Mouse (Mus musculus) mature B cell (primary cell): ENCODE data around the gene Lmtk2.

Experiments
- in situ Hi-C: fragments of 300-500 bp; cut with MboI; formaldehyde crosslinking; loops from 2 replicates; pipeline ENCODE4 v1.14.3; 2019

Gene Lmtk2

DNA sequence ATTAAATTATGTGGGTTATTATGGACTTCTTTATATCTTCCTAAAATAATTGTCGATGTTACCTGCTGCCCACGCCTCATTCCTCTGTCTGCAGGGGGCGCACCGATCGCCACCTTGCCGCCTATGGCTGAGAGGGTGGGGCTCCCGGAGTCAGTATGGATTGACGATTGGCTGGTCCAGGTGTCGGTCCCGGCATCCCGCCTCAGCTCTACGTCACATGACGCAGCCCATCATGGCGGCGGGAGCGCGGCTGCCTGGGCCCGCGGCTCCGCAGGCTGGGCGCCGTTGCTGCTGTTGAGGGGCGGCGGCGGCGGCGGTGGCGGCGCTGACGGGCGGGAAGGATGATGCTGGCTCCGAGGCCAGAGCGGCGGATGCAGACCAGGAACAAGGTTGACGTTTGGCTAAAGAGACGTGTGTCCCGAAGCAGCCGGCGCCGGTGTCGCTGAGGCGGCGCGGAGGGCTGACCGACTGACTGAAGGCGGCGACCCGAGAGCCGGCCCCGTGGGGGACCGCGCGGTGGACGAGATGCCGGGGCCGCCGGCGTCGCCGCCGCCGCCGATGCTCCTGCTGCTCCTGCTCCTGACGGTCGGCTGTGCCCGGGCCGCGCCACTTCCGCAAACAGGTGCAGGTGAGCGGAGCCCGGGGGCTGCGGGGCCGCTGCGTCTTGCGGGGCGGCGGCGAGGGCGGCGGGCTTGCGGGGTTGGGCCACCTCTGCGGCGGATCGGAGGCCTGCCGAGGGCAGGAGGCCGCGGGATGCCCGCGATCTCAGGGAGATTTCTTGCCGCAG, at the start of gene Lmtk2:
TSS of gene Lmtk2 (plus strand) at position 288 of the 787 bp plus-strand sequence.
- in situ Hi-C loops = no loop called here

DNA sequence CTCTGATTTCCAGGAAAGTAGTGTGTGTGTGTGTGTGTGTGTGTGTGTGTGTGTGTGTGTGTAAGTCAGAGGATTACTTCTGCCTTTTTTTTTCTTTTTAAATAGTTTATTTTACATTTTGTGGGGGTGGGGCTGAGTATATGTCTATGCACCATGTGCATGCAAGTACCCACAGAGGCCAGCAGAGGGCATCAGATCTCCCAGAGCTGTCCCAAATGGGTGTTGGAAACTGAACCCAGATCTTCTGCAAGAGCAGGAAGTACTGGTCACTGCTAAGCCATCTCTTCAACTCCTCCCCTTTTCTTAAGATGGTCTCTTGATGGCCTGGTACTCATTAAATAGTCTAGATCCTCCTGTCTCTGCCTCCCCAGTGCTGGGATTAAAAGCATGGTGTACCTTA, 49.0 kb upstream of the Lmtk2 start:
- in situ Hi-C loops = no loop called here

DNA sequence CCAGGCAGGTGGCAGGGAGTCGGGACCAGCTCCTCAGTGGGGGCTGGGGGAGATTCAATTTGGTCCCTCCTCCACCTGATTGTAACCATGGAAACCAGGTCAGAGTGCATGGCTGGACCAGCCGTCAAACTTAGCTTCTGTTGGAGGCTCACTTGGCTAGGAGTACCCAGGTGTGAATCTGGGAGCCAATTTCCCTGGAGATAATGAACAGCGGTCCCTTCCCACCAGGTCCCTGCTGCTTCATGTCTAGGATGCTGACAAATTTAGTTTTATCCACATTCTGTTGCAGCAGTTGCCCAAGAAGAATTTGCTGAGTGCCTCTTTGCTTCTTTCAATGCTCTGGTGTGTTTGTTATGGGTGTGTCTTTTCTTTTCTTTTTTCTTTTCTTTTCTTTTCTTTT, 46.8 kb upstream of the Lmtk2 start:
- in situ Hi-C loops = no loop called here

DNA sequence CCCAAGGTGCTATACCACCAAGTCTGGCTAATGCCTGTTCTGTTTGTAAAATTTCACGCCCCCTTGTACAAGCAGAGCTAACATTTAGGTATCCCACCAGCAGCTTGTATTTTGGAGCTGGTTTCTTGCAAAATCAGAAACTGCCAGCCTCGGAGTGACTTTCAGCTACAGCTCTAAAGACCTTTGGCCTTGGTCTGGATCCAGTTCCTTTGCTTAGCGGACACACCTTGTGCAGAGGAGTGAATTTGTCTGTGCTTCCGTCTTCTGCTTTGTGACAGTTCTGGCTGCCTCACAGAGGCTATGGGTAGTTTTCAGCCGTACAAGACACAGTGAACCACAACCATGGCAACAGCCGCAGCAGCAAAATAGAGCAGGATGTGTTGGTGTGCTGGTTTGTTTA, 45.9 kb upstream of the Lmtk2 start:
- in situ Hi-C loops = no loop called here

DNA sequence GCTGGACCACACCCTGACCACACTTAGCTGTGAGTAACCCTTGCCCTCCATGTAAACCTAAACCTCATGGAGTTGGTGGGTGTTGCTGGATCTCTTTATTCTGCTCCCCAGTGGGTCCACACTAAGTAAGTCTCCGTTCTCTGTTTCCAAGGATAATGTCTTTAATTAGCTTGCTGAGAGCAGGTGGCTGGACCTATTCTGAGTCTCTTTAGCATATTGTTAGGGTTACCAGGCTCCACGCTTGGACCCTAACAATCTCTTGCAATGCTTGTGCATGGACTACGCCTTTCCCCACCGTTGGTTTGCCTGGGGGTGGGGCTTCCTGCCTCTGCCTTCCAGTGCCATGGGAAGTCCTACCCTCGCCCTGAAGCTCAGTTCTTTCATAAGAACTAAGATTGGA, 36.1 kb upstream of the Lmtk2 start:
- in situ Hi-C loops = no loop called here

DNA sequence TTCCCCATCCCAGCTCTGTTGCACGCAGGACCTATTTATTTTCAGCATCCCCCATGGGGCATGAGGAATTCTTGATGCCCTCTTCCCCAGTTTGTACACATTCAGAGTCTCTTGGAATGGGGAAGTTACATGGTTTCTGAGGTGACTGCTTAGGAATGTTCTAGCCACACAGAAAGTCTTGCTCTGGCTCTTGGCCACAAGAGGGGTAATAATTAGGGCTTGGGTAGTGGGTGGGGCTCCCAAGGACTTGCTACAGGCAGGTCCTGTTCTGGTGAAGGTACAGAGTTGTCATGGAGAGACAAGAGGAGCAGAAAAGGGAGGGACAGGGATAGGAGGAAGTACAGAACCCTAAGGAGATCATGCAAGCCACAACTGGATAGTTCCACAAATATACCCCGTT, 34.2 kb upstream of the Lmtk2 start:
- in situ Hi-C loops = no loop called here

DNA sequence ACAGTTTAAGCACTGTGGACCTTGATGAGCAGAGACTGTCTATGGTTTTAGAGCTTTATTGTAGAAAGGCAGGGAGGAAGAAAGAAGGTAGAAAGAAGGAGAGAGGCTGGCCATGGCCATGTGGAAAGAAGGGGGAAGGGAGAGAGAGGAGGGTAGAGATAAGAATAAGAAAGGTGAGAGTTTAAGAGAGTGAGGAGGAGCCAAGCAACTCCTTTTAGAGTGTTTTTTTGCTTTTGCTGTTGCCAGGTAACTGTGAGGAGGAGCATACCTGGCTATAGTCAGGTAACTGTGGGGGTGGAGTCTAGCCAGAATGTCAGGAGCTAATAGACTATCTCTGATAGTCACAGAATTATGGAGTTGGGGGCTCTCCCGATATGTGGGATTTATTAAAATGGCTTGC, 30.2 kb upstream of the Lmtk2 start:
- in situ Hi-C loops = no loop called here

DNA sequence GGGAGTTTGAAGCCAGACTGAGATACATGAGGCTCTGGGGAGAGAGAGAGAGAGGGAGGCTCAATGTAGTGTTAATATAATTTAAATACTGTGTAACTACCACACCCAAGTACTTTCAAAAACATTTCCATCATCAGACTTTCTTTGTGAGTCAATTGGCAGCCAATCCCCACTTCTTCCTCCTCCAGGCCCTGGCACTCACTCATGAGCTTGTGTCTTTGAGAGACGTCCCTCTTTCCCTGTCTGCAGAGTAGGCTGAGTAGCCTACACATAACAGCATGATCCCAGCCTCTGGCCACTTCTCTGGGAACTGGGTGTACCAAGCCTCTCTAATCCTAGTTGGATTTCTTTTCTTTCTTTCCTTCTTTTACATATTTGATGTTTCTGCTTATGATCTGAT, 29.0 kb upstream of the Lmtk2 start:
- in situ Hi-C loops = no loop called here

DNA sequence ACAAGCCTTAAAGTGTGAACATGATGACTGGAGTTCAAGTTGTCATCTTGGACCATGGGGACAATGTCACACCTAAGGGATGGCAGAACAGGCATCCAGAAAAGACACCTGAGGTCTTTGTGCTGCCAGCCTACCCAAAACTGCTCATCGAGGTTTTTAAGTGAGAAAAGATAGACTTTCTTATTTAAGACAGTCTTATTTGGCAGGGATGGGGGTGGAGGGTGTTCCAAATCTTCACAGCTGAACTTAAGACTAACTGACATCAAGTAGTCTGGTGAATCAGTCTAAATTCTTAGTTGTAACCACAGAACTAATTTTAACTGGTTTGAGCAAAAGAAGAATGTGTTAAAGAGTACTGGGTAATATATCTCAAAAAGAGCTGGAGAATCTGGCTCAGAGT, 22.7 kb upstream of the Lmtk2 start:
- in situ Hi-C loops = no loop called here

DNA sequence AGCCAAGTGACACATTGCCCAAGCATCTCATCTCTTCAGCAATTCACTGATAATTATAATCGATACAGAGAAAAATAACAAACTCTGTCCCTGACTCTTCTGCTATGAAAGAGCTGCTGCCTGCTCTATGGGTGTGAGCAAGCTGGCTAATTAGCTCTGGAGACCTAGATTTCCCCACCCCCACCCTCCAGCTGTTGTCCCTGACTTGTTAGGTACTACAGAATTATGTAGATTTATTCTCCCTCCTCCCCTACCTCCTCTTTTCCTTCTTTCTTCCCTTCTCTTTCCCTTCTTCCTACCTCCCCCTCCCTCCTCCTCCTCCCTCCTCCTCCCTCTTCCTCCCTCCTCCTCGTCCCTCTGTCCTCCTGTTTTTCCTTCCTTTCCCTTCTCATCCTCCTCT, 19.4 kb upstream of the Lmtk2 start:
- in situ Hi-C loops = no loop called here

DNA sequence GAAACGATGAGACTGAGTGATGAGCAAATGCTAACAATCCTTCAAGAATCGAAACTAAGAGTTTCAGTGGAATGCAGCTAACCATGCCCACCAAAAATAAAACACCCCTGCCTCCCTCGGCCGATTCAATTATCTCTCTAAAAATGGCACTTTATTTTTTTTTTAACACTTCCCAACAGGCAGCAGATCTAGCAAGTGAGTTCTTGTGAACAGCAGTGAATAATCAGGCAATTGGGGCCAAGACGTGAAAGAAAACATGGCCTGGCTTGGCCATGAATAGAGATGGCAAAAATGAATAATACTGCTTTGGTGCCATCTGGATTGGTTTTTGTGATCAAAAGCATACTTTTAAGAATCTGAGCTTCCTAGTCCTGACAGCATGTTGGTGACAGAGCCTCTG, 18.2 kb upstream of the Lmtk2 start:
- in situ Hi-C loops = no loop called here

DNA sequence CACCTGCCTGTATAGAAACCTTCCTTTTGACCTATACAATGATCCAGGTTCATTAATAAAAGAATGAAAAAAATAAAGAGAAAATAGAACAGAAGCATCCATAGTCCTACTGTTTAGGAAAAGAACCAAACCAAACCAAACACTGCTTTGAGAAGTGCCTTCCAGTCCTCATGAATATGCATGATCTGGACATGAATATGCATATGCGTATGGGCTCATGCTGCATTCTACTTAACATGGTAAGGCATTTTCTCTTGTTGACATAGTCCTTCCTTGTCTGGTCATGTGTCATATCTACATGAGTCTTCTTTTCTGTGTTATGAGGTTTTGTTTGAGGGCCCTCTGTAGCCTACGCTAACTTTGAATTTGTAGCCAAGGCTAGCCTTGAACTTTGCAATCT, 16.7 kb upstream of the Lmtk2 start:
- in situ Hi-C loops = no loop called here

DNA sequence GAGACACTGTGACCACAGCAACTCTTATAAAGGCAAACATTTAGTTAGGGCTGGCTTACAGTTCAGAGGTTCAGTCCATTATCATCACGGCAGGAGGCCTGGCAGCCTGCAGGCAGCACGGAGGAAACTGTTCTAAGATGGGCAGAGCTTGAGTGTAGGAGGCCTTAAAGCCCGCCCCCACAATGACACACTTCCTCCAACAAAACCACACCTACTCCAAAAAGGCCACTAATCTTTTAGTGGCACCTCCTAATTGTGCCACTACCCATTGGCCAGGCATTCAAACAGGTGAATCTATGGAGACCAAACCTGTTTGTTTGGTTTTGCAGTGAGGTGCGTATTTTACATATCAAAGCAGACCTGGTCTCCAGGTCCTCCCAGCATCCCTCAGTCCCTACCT, 16.0 kb upstream of the Lmtk2 start:
- in situ Hi-C loops = no loop called here

DNA sequence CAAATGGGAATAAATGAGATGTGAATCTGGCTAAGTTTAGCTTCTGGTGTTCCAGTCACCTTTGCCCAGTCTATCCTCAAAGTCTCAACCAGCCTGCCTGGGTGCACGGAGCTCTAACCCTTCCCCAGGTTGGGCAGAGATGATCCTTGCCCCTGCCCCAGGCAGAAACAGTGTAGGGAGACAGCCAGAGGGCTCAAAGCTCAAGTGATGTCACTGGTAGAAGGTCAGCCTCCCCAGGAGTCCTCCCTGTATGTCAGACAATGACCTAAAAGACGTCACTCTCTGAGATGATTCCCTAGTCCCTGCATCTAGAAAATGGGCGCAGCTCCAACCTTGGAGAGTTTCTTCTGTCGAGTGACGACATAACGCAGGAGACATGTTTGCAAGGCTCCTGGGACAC, 14.5 kb upstream of the Lmtk2 start:
- in situ Hi-C loops = no loop called here

DNA sequence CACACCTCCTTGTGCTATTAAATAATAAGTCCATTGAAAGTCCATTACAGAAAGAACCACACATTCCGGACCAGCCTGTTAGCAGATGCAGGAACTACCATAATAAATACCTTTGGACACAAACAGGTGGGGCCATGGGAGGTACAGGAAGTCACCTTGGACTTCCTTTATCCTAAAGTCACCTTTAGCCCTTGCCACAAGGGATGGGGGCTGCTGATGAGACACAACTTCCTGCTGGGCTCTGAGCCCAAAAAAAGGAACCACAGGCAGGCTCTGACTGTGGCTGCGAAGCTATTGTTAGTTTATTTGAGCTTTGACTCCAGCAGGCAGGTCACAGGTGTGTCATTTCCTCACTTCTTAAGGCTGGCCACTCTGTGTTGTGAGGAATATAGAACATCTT, 13.7 kb upstream of the Lmtk2 start:
- in situ Hi-C loops = no loop called here

DNA sequence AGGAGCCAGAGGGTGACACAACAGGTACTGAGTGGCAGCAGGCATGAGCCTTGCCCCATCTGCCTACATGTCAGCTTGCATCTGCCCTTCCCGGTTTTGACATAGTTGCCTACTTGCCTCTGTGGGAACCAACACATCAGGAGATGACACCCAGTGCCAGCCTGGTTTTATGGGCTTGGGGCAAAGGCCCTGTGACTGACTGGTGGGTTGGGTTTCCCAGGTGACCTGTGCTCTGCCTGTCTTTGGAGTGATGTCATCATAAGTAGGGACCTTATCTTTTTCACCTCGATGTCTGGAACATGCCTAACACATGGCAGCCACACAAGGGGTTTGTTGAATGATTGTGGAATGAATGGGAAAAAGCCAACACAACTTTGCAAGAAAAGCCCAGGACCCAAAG, 11.9 kb upstream of the Lmtk2 start:
- in situ Hi-C loops = no loop called here

DNA sequence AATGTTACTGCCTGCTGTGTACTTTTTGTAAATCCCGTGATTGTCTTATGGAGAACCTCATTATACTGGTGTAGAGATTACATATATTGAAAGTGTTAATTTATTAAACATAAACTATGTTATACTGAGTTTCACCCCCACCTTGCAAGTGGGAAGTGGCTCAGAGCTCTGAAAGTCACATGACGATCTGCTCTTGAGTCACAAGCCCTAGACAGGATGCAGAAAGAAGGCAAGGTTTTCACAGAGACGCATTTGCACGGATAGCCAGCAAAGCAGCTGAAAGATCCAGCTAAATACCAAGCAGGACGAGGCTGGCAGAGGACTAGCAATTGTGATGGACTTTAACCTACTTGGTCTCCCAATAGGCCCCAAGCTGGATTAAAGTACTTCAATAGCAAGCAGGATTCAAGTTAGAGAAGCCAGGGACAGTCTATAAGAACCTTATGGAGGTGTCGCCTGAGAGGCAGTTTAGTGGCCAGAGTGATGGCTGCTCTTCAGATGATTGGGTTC, 4.7 kb upstream of the Lmtk2 start:
- in situ Hi-C loops = no loop called here

DNA sequence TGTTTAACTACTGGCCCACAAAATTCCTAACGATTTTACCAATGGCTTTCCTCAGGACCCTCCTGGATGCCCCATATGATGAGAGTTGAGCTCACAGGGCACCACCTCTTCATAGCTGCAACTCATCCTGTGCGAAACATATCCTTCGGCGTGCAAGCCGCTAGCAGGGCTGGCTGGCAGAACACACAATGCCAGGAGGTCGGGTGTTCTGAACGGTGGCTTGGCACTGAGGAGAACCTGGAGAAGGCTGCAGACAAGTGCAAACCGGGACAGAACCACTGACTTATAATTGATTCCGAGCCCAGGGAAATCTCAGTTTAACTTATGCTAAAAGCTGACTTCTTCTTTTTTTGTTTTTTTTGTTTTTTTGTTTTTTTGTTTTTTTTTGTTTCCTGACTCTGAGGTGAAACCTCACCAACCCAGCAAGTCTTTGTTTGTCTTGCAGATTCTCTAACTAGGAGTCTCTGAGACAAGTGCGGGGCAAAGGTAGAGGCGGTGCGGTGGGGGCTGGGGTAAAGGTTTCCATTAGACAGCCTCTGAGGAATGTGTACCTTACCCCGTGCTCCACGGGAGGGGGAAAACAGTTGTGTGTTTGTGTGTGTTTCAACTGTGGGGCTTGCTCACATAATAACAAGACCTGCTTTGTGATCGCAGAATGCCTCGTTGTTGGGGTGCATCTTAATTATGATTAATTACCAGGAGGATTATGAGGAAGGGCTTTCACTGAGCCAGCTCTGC, 2.2 kb upstream of the Lmtk2 start:
- in situ Hi-C loops = no loop called here

DNA sequence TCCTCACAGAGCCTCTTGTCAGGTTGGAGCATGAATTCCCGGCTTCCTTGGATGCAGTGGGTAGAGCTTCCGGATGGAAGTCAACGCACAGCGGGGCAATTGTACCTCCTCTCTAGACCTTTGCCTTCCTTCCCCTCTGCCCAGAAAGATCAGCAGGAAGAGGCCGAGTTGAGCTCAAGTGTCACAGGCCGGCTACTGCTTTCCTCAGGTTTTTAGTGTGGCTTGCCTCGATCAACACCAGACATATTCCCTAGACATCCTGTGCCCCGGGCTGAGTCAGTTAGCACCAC, 1.7 kb upstream of the Lmtk2 start:
- in situ Hi-C loops = no loop called here

DNA sequence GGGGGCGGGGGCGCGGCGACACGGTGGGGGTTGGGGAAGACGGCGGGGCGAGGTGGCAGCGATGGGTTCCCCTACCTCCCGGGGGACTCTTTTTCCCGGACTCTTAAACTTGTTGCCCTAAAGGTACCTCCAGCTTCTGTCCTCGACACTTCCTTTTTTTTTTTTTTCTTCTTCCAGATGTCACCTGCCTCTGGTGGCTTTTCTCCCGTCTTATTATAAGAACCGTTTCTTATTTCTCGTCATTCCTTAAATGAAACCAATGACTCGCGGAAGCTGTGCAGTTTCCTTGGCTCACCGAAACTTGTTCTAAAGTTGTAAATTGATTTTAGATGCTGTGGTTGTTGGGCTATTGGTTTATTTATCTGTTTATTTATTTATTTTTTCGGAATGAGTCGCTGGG, 712 bp downstream of the Lmtk2 start:
- in situ Hi-C loops = no loop called here

DNA sequence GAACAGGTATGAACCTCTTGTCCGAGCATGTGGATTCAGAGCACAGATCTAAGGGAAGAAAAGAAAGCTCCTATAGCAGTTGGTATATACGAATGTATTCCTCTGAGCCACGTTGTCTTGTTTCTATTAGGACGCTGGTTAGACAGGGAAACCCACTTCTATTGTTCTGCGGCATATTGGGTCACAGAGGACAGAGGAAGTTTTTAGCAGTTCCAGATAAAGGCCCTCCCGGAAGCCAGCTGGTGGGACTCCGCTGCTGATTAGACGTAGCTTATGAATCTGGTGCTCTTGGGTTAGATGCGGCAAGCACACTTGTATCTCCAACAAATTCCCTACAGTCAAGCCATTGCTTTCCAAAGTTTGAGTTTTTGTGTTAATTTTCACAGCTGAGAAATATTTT, 4.8 kb downstream of the Lmtk2 start:
- in situ Hi-C loops = no loop called here

DNA sequence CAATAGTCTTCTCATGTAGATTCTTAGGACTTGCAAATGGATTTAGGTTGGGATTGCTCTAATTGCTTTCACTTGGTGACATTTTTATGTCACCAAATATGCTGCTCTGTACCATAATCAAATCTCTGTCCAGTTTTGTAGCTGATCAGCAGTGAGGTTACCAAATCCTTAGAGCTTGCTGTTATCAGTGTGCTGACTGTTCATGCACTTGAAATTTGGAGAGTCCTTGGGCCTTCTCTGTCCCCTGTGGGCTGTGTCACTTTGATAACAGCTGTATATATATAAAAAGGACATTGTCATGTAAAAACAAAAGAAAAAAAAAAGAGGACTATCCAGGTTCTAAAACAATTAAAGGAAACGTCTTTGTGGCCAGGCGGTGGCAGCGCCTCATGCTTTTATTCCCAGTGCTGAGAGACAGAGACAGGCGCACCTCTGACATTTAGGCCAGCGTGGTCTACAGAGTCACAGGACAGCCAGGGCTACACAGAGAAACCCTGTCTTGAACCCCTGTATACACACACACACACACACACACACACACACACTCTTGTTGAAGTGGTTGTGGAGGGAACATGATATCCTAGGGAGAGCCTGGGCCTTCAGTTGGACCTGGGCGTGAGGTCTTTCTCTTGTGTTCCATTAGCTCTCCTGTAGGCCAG, 5.4 kb downstream of the Lmtk2 start:
- in situ Hi-C loops = no loop called here

DNA sequence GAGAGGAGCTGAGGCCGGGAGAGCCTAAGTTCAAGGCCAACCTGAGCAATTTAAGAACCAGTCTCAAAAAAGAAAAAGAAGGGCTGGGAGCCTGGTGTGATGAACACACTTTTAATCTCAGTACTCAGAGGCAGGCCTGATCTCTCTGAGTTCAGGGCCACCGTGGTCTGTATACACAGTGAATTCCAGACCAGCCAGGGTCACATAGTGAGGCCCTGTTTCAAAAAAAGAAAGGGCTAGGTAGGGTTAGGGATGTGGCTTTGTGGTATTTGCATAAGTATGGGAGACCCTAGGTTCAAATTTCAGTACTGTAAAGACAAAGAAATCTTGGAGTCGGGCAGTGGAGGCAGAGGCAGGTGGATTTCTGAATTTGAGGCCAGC, 5.9 kb downstream of the Lmtk2 start:
- in situ Hi-C loops = no loop called here
